Comparison of ENCODE assay signal across 19 mouse cellular contexts in the genomic region with DNA sequence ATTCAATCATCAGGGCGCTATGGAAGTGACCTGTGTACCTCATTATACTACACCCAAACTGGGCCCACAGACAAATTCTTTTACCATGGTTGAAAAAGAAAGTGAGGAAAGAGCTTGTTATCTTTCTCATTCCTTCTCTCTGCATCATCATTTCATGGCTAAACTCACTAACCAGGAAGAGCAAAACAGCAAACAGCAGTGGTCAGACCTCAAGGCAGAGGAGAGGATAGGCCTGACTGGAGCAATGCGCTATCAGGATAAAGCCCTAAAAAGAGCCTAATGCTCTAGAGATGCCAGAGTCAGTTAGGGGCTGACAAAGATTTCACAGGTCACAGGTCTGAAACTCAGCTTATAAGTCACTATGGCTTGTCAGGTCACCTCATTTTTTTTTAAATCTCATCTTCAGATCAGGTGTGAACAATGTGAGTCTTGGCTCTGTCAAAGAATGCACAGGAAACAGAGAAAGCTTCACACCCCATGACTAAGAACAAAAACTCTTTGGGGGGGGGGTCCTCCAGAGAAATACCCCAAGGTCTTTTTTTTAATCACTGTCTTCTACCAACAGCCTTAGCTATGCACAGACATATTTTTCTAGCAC.
DNase-seq lines count a peak whose midpoint lies in the region; ATAC-seq and TF ChIP-seq lines count a peak whose summit lies in the region.
"Had no signal": no experiment of that assay in that cellular context is flagged by ENCODE, and none has a peak within 500 bp of the region (broad histone marks: within the 10 kb centered on the region; RNA-seq: fewer than 3 reads in every experiment).

No protein-coding gene starts in this region.

- TF ChIP-seq CTCF in intestine, postnatal 0 days (IDR thresholded peaks at IDR 0.05; ENCODE audit: low read depth): no peak
- TF ChIP-seq CTCF in small intestine, adult 2 months (IDR thresholded peaks at IDR 0.05; ENCODE audit: extremely low read depth, insufficient read length, insufficient replicate concordance, low read depth, low read length): no peak

- H3K4me2 ChIP-seq in intestine, postnatal 0 days (replicated peaks; ENCODE audit: low read depth): no peak overlapping the region
- no peak overlapping the region for H3K4me2 ChIP-seq in intestine, embryonic 16.5 days (ENCODE audit: low read depth, low read length)
- H3K4me2 ChIP-seq: embryonic facial prominence, embryonic 12.5 days; heart, embryonic 12.5 days; hindbrain, embryonic 14.5 days had no signal

- no peaks in the 10 kb centered on the region for H3K36me3 ChIP-seq in intestine, postnatal 0 days (ENCODE audit: control insufficient read depth, insufficient read depth)
- no peaks in the 10 kb centered on the region for H3K36me3 ChIP-seq in intestine, embryonic 16.5 days (ENCODE audit: control insufficient read depth, insufficient read depth, low read length)
- H3K36me3 ChIP-seq in small intestine, adult 2 months (ENCODE audit: control insufficient read depth, insufficient read depth, low read length): no peaks in the 10 kb centered on the region
- H3K36me3 ChIP-seq: embryonic facial prominence, embryonic 12.5 days; heart, embryonic 12.5 days; hindbrain, embryonic 10.5 days had no signal

- no peak overlapping the region for H3K4me3 ChIP-seq in intestine, postnatal 0 days (ENCODE audit: low read depth, low read length)
- H3K4me3 ChIP-seq in intestine, embryonic 16.5 days (ENCODE audit: low read length): no peak overlapping the region
- H3K4me3 ChIP-seq in small intestine, adult 2 months (ENCODE audit: low read depth, low read length): no peak overlapping the region
- H3K4me3 ChIP-seq: embryonic facial prominence, embryonic 12.5 days; heart, adult 2 months; heart, embryonic 12.5 days; hindbrain, embryonic 10.5 days had no signal

- no peak overlapping the region for H3K27ac ChIP-seq in intestine, postnatal 0 days (ENCODE audit: low read depth, low read length)
- no peak overlapping the region for H3K27ac ChIP-seq in intestine, embryonic 16.5 days (ENCODE audit: low read length)
- peak overlapping the region; percentile 70 for H3K27ac ChIP-seq in small intestine, adult 2 months (ENCODE audit: insufficient read depth, low read depth, low read length)
- H3K27ac ChIP-seq: heart, adult 2 months; hindbrain, embryonic 10.5 days; hindbrain, embryonic 14.5 days had no signal

- 89% methylated on average over 2 of the region's 2 CpGs for WGBS in intestine, postnatal 0 days
- WGBS in intestine, embryonic 16.5 days: 93% methylated on average over 2 of the region's 2 CpGs
- WGBS in small intestine, adult 2 months: 68% methylated on average over 2 of the region's 2 CpGs

- DNase-seq in NIH3T3 (ENCODE audit: low read depth): peak; percentile 27
- DNase-seq in cerebellum, postnatal 14 days: no peak
- no peak for DNase-seq in right cerebral cortex, postnatal 36 days (ENCODE audit: low spot score in 2 of 2)
- no peak for DNase-seq in heart, adult 9 months (ENCODE audit: low spot score in 2 of 2)
- DNase-seq: adrenal gland, postnatal 14 days; cerebellum, adult 2 months; cerebellum, postnatal 25 days; gastrocnemius, postnatal 10 days; heart, adult 2 months; kidney, adult 18-20 months had no signal

- H3K9ac ChIP-seq in intestine, postnatal 0 days (ENCODE audit: low read depth, low read length): no peak overlapping the region
- no peak overlapping the region for H3K9ac ChIP-seq in intestine, embryonic 16.5 days (ENCODE audit: low read depth, low read length)
- H3K9ac ChIP-seq: embryonic facial prominence, embryonic 12.5 days; heart, embryonic 12.5 days; hindbrain, embryonic 14.5 days had no signal

- H3K9me3 ChIP-seq in intestine, postnatal 0 days (ENCODE audit: control insufficient read depth): no peaks in the 10 kb centered on the region
- H3K9me3 ChIP-seq in intestine, embryonic 16.5 days (ENCODE audit: control insufficient read depth, low read length): no peaks in the 10 kb centered on the region
- H3K9me3 ChIP-seq: embryonic facial prominence, embryonic 12.5 days; heart, embryonic 12.5 days; hindbrain, embryonic 10.5 days had no signal

- ATAC-seq in intestine, postnatal 0 days: 0 out of 2 replicates have a peak, but pooled peaks have one; percentile 17
- ATAC-seq in intestine, embryonic 16.5 days: no peak
- ATAC-seq in inflammation-experienced regulatory T-cells, adult 6 months: peak; percentile 47
- ATAC-seq: forebrain, embryonic 16.5 days had no signal

- TF ChIP-seq POLR2A in small intestine, adult 2 months (IDR thresholded peaks at IDR 0.05; ENCODE audit: low read depth, low read length): no peak

- H3K27me3 ChIP-seq in intestine, postnatal 0 days (replicated peaks; ENCODE audit: control insufficient read depth, insufficient read depth, low read length): no peaks in the 10 kb centered on the region
- H3K27me3 ChIP-seq in intestine, embryonic 16.5 days (replicated peaks; ENCODE audit: control insufficient read depth, insufficient read depth, low read length): no peaks in the 10 kb centered on the region
- H3K27me3 ChIP-seq in small intestine, adult 2 months (ENCODE audit: control insufficient read depth, insufficient read depth, low read length): no peaks in the 10 kb centered on the region
- H3K27me3 ChIP-seq: embryonic facial prominence, embryonic 12.5 days; heart, embryonic 12.5 days had no signal

- no peaks in the 10 kb centered on the region; the same call in 1 of the 2 replicates for H3K4me1 ChIP-seq in intestine, postnatal 0 days (replicated peaks; ENCODE audit: control insufficient read depth, insufficient read depth, low read length)
- peaks cover 4% of the 10 kb centered on the region for H3K4me1 ChIP-seq in intestine, embryonic 16.5 days (ENCODE audit: control insufficient read depth, insufficient read depth, low read length)
- H3K4me1 ChIP-seq in small intestine, adult 2 months (ENCODE audit: control insufficient read depth, insufficient read depth, insufficient read length, low read length): peaks cover 3% of the 10 kb centered on the region; the same call in 1 of the 2 replicates
- H3K4me1 ChIP-seq: hindbrain, embryonic 10.5 days had no signal
